20 mouse cellular contexts compared by ENCODE assay signal in the genomic region with DNA sequence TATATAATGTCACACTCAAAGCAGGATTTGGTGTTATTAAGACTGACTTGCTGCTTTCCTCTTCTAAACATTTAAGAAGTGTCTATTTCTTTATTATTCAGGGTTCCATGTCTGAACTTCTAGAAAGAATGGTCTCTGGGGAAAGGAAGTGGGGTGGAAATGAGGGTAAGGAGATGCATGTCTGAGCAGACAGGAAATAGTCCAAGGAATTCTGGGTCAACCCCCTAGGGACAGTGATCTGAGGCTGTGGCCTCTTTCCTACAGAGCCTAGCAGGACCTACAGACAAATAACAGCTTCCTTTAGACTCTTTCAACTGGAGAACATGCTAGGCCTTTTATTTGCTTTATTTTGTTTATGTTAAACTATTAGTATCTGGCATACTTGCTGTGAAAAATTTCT.
DNase-seq lines count a peak whose midpoint lies in the region; ATAC-seq and TF ChIP-seq lines count a peak whose summit lies in the region.
"Had no signal": no experiment of that assay in that cellular context is flagged by ENCODE, and none has a peak within 500 bp of the region (broad histone marks: within the 10 kb centered on the region; RNA-seq: fewer than 3 reads in every experiment).

No protein-coding gene starts in this region.

- intact Hi-C loops in heart, postnatal 36 days (cut with DNase I), result no loop called here
- intact Hi-C loops in left cerebral cortex, postnatal 25 days (cut with DNase I), result no loop called here

- 0 out of 2 replicates have a peak, but pooled peaks have one; percentile 38 for ATAC-seq in lung, embryonic 14.5 days (ENCODE audit: insufficient read depth)
- ATAC-seq in inflammation-experienced regulatory T-cells, adult 6 months, result peak; percentile 50
- ATAC-seq: forebrain, embryonic 15.5 days; intestine, embryonic 16.5 days; midbrain, embryonic 15.5 days had no signal

- H3K36me3 ChIP-seq in lung, embryonic 14.5 days (ENCODE audit: insufficient read depth), result no peaks in the 10 kb centered on the region
- H3K36me3 ChIP-seq: embryonic facial prominence, embryonic 13.5 days; forebrain, embryonic 15.5 days; hindbrain, embryonic 15.5 days; lung, embryonic 15.5 days; midbrain, embryonic 15.5 days had no signal

- H3K9ac ChIP-seq in lung, embryonic 14.5 days, result no peak overlapping the region
- H3K9ac ChIP-seq: embryonic facial prominence, embryonic 13.5 days; forebrain, embryonic 15.5 days; hindbrain, embryonic 15.5 days; lung, embryonic 15.5 days; midbrain, embryonic 15.5 days had no signal

- H3K9me3 ChIP-seq in lung, embryonic 14.5 days (ENCODE audit: low read depth, low read length), result no peaks in the 10 kb centered on the region
- H3K9me3 ChIP-seq: embryonic facial prominence, embryonic 13.5 days; forebrain, embryonic 15.5 days; hindbrain, embryonic 15.5 days; lung, embryonic 15.5 days; megakaryocyte, embryonic 14.5 days; midbrain, embryonic 15.5 days had no signal

- no peaks in the 10 kb centered on the region for H3K4me1 ChIP-seq in lung, embryonic 14.5 days (ENCODE audit: insufficient read depth)
- H3K4me1 ChIP-seq: embryonic facial prominence, embryonic 13.5 days; forebrain, embryonic 15.5 days; hindbrain, embryonic 15.5 days; lung, embryonic 15.5 days; midbrain, embryonic 15.5 days had no signal

- TF ChIP-seq CTCF in lung, embryonic 14.5 days (IDR thresholded peaks at IDR 0.05; ENCODE audit: low read depth), result no peak

- no peak overlapping the region for H3K27ac ChIP-seq in lung, embryonic 14.5 days (ENCODE audit: low read depth)
- H3K27ac ChIP-seq: embryonic facial prominence, embryonic 13.5 days; forebrain, embryonic 15.5 days; hindbrain, embryonic 15.5 days; lung, embryonic 15.5 days; midbrain, embryonic 15.5 days had no signal

- H3K4me3 ChIP-seq in lung, embryonic 14.5 days (ENCODE audit: low read depth, low read length), result no peak overlapping the region
- H3K4me3 ChIP-seq: embryonic facial prominence, embryonic 13.5 days; forebrain, embryonic 15.5 days; hindbrain, embryonic 15.5 days; lung, embryonic 15.5 days; megakaryocyte, embryonic 14.5 days; midbrain, embryonic 15.5 days; myocyte had no signal

- H3K27me3 ChIP-seq in lung, embryonic 14.5 days (ENCODE audit: insufficient read depth, low read length), result no peaks in the 10 kb centered on the region
- H3K27me3 ChIP-seq: embryonic facial prominence, embryonic 13.5 days; forebrain, embryonic 15.5 days; hindbrain, embryonic 15.5 days; lung, embryonic 15.5 days; megakaryocyte, embryonic 14.5 days; midbrain, embryonic 15.5 days had no signal

- no peak overlapping the region for H3K4me2 ChIP-seq in lung, embryonic 14.5 days
- H3K4me2 ChIP-seq: embryonic facial prominence, embryonic 13.5 days; forebrain, embryonic 15.5 days; hindbrain, embryonic 15.5 days; lung, embryonic 15.5 days; midbrain, embryonic 15.5 days had no signal

- DNase-seq in heart, adult 8-10 months (ENCODE audit: low spot score), result peak; percentile 19
- DNase-seq in heart, postnatal 36 days, result no peak
- peak; percentile 26 for DNase-seq in lung, embryonic 14.5 days
- DNase-seq in lung, adult 18-20 months, result no peak
- DNase-seq in kidney, postnatal 36 days, result peak; percentile 7 to 39
- DNase-seq in left cerebral cortex, postnatal 25 days (ENCODE audit: low spot score in 2 of 2), result no peak
- DNase-seq: adrenal gland, adult 8-10 months; cerebellum, adult 8-10 months; left cerebral cortex, postnatal 4 days; liver; thymus, postnatal 36 days had no signal

Comparison
In these comparisons a context has a peak if more than half of its experiments do, and no peak if none do; other contexts are left out.
1. DNase-seq: peak in heart, adult 8-10 months (single experiment), lung, embryonic 14.5 days (single experiment) and kidney, postnatal 36 days (2 of 2); none in heart, postnatal 36 days (0 of 2), lung, adult 18-20 months (0 of 2) and left cerebral cortex, postnatal 25 days (0 of 2).